Mouse (Mus musculus): Measurements from ENCODE around the gene Lrch3.
A peak's percentile ranks its signal among the peaks of the same experiment; 100 is the strongest.

The Lrch3 gene

GRCm38 (mm10) chr16:32984631-32985030 lies 70.7 kb downstream of the Lrch3 start:
- no peak for DNase-seq (ENCODE audit: low read depth, low spot score)

- no peak for DNase-seq (ENCODE audit: low read depth, low spot score)
Observed at GRCm38 (mm10) chr16:32992158-32992557, 78.3 kb downstream of the Lrch3 start.

GRCm38 (mm10) chr16:33005216-33005615 lies 91.3 kb downstream of the Lrch3 start:
- DNase-seq (ENCODE audit: low read depth, low spot score): no peak

GRCm38 (mm10) chr16:33006888-33007287 lies 93.0 kb downstream of the Lrch3 start:
- no peak for DNase-seq (ENCODE audit: low read depth, low spot score)

- DNase-seq (ENCODE audit: low read depth, low spot score): no peak
Observed at GRCm38 (mm10) chr16:33007436-33007835, 93.5 kb downstream of the Lrch3 start.

GRCm38 (mm10) chr16:33010166-33010565 lies 96.3 kb downstream of the Lrch3 start:
- no peak for DNase-seq (ENCODE audit: low read depth, low spot score)

GRCm38 (mm10) chr16:33013801-33014200 lies 99.9 kb downstream of the Lrch3 start:
- DNase-seq (ENCODE audit: low read depth, low spot score): no peak

GRCm38 (mm10) chr16:33014921-33015320 lies 101.0 kb downstream of the Lrch3 start:
- no peak for DNase-seq (ENCODE audit: low read depth, low spot score)

GRCm38 (mm10) chr16:33015396-33015907 lies 101.6 kb downstream of the Lrch3 start:
- DNase-seq (ENCODE audit: low read depth, low spot score): no peak

GRCm38 (mm10) chr16:33015986-33016385 lies 102.1 kb downstream of the Lrch3 start:
- no peak for DNase-seq (ENCODE audit: low read depth, low spot score)

- no peak for DNase-seq (ENCODE audit: low read depth, low spot score)
Observed at GRCm38 (mm10) chr16:33017677-33018349, 103.9 kb downstream of the Lrch3 start.

- DNase-seq (ENCODE audit: low read depth, low spot score): no peak
Observed at GRCm38 (mm10) chr16:33019117-33019770, 105.3 kb downstream of the Lrch3 start.

GRCm38 (mm10) chr16:33021381-33021780 lies 107.5 kb downstream of the Lrch3 start:
- no peak for DNase-seq (ENCODE audit: low read depth, low spot score)

- peak; percentile 79 for DNase-seq (ENCODE audit: low read depth, low spot score)
Observed at GRCm38 (mm10) chr16:33023750-33024149, 109.8 kb downstream of the Lrch3 start.

GRCm38 (mm10) chr16:33024456-33025104 lies 110.7 kb downstream of the Lrch3 start:
- DNase-seq (ENCODE audit: low read depth, low spot score): no peak

GRCm38 (mm10) chr16:33026357-33026756 lies 112.5 kb downstream of the Lrch3 start:
- DNase-seq (ENCODE audit: low read depth, low spot score): peak; percentile 8

GRCm38 (mm10) chr16:33036006-33036405 lies 122.1 kb downstream of the Lrch3 start:
- DNase-seq (ENCODE audit: low read depth, low spot score): no peak

- DNase-seq (ENCODE audit: low read depth, low spot score): no peak
Observed at GRCm38 (mm10) chr16:33042682-33043081, 128.8 kb downstream of the Lrch3 start.

GRCm38 (mm10) chr16:33043268-33043667 lies 129.4 kb downstream of the Lrch3 start:
- DNase-seq (ENCODE audit: low read depth, low spot score): peak; percentile 41

GRCm38 (mm10) chr16:33048004-33048403 lies 134.1 kb downstream of the Lrch3 start:
- DNase-seq (ENCODE audit: low read depth, low spot score): no peak

GRCm38 (mm10) chr16:33048686-33049085 lies 134.8 kb downstream of the Lrch3 start:
- no peak for DNase-seq (ENCODE audit: low read depth, low spot score)

- DNase-seq (ENCODE audit: low read depth, low spot score): no peak
Observed at GRCm38 (mm10) chr16:33049809-33050208, 135.9 kb downstream of the Lrch3 start.

- DNase-seq (ENCODE audit: low read depth, low spot score): peak; percentile 57
Observed at GRCm38 (mm10) chr16:33053141-33053540, 139.2 kb downstream of the Lrch3 start.

All from CD4-positive helper T cell, adult 2 months (primary cell).